Mouse (Mus musculus) liver, embryonic 14.5 days (tissue): Measurements from ENCODE around the gene Arhgef33.

Experiments used
- CTCF ChIP-seq: IDR thresholded peaks from 2 replicates; pipeline ENCODE4 v1.5.1; 2016; ENCODE audit warnings: antibody characterized with exemption, low read depth, control low read depth
- EP300 ChIP-seq: IDR thresholded peaks from 2 replicates; pipeline ENCODE4 v1.6.1; 2016; ENCODE audit warnings: antibody characterized with exemption, low read depth

- TF ChIP-seq CTCF (no peak), EP300 (no peak)
These were observed 91.0 kb downstream of the Arhgef33 start for GRCm38 (mm10) chr17:80398243-80398642.
